ENCODE assay signal across 8 mouse cellular contexts in genomic region chr6:59424871-59425740, GRCm38 (mm10). TPM values are rescaled to one million over a fixed set of nuclear protein-coding genes. Genes with fewer than 3 reads are reported as not detected.
DNase-seq lines count a peak whose midpoint lies in the region; ATAC-seq lines count a peak whose summit lies in the region.

No protein-coding gene starts in this region.

- H3K4me1 ChIP-seq in kidney, embryonic 14.5 days (ENCODE audit: control insufficient read depth, insufficient read depth, low read length), result no peaks in the 10 kb centered on the region
- H3K4me1 ChIP-seq in embryonic facial prominence, embryonic 15.5 days, result peaks cover 13% of the 10 kb centered on the region
- 0 out of 2 replicates have a peak, but pooled peaks cover 2% of the 10 kb centered on the region for H3K4me1 ChIP-seq in midbrain, embryonic 16.5 days (ENCODE audit: control insufficient read depth, insufficient read depth, low read length)

- peak; percentile 34 for DNase-seq in cerebellum, adult 8-10 months
- DNase-seq in cerebellum, postnatal 4 days (ENCODE audit: low spot score in 2 of 2), result no peak
- DNase-seq in kidney, adult 11 months, result no peak
- DNase-seq in gastrocnemius, postnatal 4 days (ENCODE audit: low spot score in 2 of 2), result no peak

- H3K27me3 ChIP-seq in kidney, embryonic 14.5 days (ENCODE audit: control insufficient read depth, insufficient read depth, low read length), result no peaks in the 10 kb centered on the region
- no peaks in the 10 kb centered on the region for H3K27me3 ChIP-seq in embryonic facial prominence, embryonic 15.5 days
- H3K27me3 ChIP-seq in midbrain, embryonic 16.5 days (ENCODE audit: control insufficient read depth, insufficient read depth, low read depth, low read length), result no peaks in the 10 kb centered on the region

- no peak overlapping the region for H3K4me3 ChIP-seq in kidney, embryonic 14.5 days (ENCODE audit: low read length)
- H3K4me3 ChIP-seq in embryonic facial prominence, embryonic 15.5 days (replicated peaks), result peak overlapping the region; percentile 49
- H3K4me3 ChIP-seq in midbrain, embryonic 16.5 days (ENCODE audit: low read depth, low read length), result peak overlapping the region; percentile 66

- no peak overlapping the region for H3K9ac ChIP-seq in kidney, embryonic 14.5 days (ENCODE audit: low read depth, low read length)
- H3K9ac ChIP-seq in embryonic facial prominence, embryonic 15.5 days, result no peak overlapping the region
- no peak overlapping the region for H3K9ac ChIP-seq in midbrain, embryonic 16.5 days (ENCODE audit: low read depth, low read length)

- ATAC-seq in kidney, embryonic 14.5 days (ENCODE audit: low FRiP score, low TSS enrichment), result no peak
- no peak for ATAC-seq in embryonic facial prominence, embryonic 15.5 days (ENCODE audit: insufficient number of reproducible peaks, low FRiP score, low TSS enrichment, low read depth)
- peak; percentile 6; the same call in 1 of the 2 replicates for ATAC-seq in midbrain, embryonic 16.5 days
- no peak for ATAC-seq in erythroblast, adult 5-6 weeks (replicated peaks; ENCODE audit: low FRiP score, poor library complexity, severe bottlenecking)

- H3K9me3 ChIP-seq in kidney, embryonic 14.5 days (ENCODE audit: control insufficient read depth, low read length), result no peaks in the 10 kb centered on the region
- H3K9me3 ChIP-seq in embryonic facial prominence, embryonic 15.5 days (replicated peaks), result no peaks in the 10 kb centered on the region
- no peaks in the 10 kb centered on the region for H3K9me3 ChIP-seq in midbrain, embryonic 16.5 days (replicated peaks; ENCODE audit: control insufficient read depth, low read length, poor library complexity, severe bottlenecking)

- peak overlapping the region; percentile 83 for H3K4me2 ChIP-seq in kidney, embryonic 14.5 days (replicated peaks; ENCODE audit: low read depth, low read length)
- peak overlapping the region; percentile 87 for H3K4me2 ChIP-seq in embryonic facial prominence, embryonic 15.5 days (replicated peaks)
- H3K4me2 ChIP-seq in midbrain, embryonic 16.5 days (ENCODE audit: low read length), result peak overlapping the region; percentile 80

- 78% methylated on average over 10 of the region's 10 CpGs for WGBS in kidney, embryonic 14.5 days
- WGBS in embryonic facial prominence, embryonic 15.5 days, result 80% methylated on average over 10 of the region's 10 CpGs
- WGBS in midbrain, embryonic 16.5 days, result 77% methylated on average over 10 of the region's 10 CpGs

- no peak overlapping the region for H3K27ac ChIP-seq in kidney, embryonic 14.5 days (ENCODE audit: low read depth, low read length)
- H3K27ac ChIP-seq in embryonic facial prominence, embryonic 15.5 days (replicated peaks), result no peak overlapping the region
- peak overlapping the region; percentile 86; the same call in 1 of the 2 replicates for H3K27ac ChIP-seq in midbrain, embryonic 16.5 days (ENCODE audit: low read length)

- H3K36me3 ChIP-seq in kidney, embryonic 14.5 days (ENCODE audit: control insufficient read depth, insufficient read depth, low read length), result no peaks in the 10 kb centered on the region
- no peaks in the 10 kb centered on the region for H3K36me3 ChIP-seq in embryonic facial prominence, embryonic 15.5 days
- H3K36me3 ChIP-seq in midbrain, embryonic 16.5 days (ENCODE audit: control insufficient read depth, insufficient read depth, low read length), result no peaks in the 10 kb centered on the region

RNA-seq across cellular contexts. Expression of gene Gprin3, which starts 1.0 kb away (rescaled TPM):
- polyA plus RNA-seq in kidney, embryonic 14.5 days (2014; fragmentation: Nextera tagmentation; extraction: Ambion mirVana), result 1.1 and 1.4 TPM in 2 replicates
- 2.2 and 2.7 TPM in 2 replicates for polyA plus RNA-seq in embryonic facial prominence, embryonic 15.5 days (2015; fragmentation: Nextera tagmentation; extraction: Ambion mirVana)
- 11.2 and 12.9 TPM in 2 replicates for polyA plus RNA-seq in midbrain, embryonic 16.5 days (2015; fragmentation: Nextera tagmentation; extraction: Ambion mirVana)
- total RNA-seq in gastrocnemius, postnatal 4 days (2021), result 1 to 10 TPM in 1 of 2 experiments, under 1 TPM in 1; 0.91 to 1.6 TPM
- total RNA-seq in erythroblast, adult 5-6 weeks (2015; ENCODE audit: low replicate concordance), result not detected in 2 replicates
- total RNA-seq in erythroblast, adult 5-6 weeks (2017; ENCODE audit: low replicate concordance), result 0.09 and 0.14 TPM in 2 replicates
